22 mouse cellular contexts compared by ENCODE assay signal in genomic region chr10:56547825-56548224, GRCm38 (mm10).
DNase-seq lines count a peak whose midpoint lies in the region; ATAC-seq and TF ChIP-seq lines count a peak whose summit lies in the region.
"Had no signal": no experiment of that assay in that cellular context is flagged by ENCODE, and none has a peak within 500 bp of the region (broad histone marks: within the 10 kb centered on the region; RNA-seq: fewer than 3 reads in every experiment).

No protein-coding gene starts in this region.

- in situ Hi-C loops in CH12.LX (cut with MboI; ENCODE audit: low pct_ligation_motif_present, low pct_unique_long_range_greater_than_20kb, low sequenced_read_pairs): no loop called here

- no peak for TF ChIP-seq POLR2A in CH12.LX (IDR thresholded peaks at IDR 0.05; ENCODE audit: low read depth, low read length)

- H3K9me3 ChIP-seq in CH12.LX (replicated peaks; ENCODE audit: low read length): no peaks in the 10 kb centered on the region
- H3K9me3 ChIP-seq: embryonic facial prominence, embryonic 15.5 days; forebrain, embryonic 10.5 days; forebrain, embryonic 12.5 days; G1E had no signal

- no peak overlapping the region for H3K4me3 ChIP-seq in CH12.LX (replicated peaks in 1 of 3; ENCODE audit: low read depth in 2 of 3, low read length in 2 of 3, poor library complexity in 1 of 3)
- H3K4me3 ChIP-seq: embryonic facial prominence, embryonic 13.5 days; embryonic facial prominence, embryonic 15.5 days; erythroblast, embryonic 14.5 days; forebrain, embryonic 10.5 days; forebrain, embryonic 12.5 days had no signal

- no peaks in the 10 kb centered on the region for H3K79me2 ChIP-seq in CH12.LX (replicated peaks; ENCODE audit: control insufficient read depth, extremely low read depth, insufficient read depth, poor library complexity, severe bottlenecking)

- dilution Hi-C loops in CH12.LX (cut with MboI; ENCODE audit: extremely low pct_ligation_motif_present, extremely low pct_unique_long_range_greater_than_20kb, low sequenced_read_pairs): no loop called here

- H3K36me3 ChIP-seq in CH12.LX (replicated peaks in 1 of 2; ENCODE audit: control insufficient read depth in 1 of 2, insufficient read depth in 1 of 2, low read length in 1 of 2): no peaks in the 10 kb centered on the region
- H3K36me3 ChIP-seq: embryonic facial prominence, embryonic 13.5 days; embryonic facial prominence, embryonic 15.5 days; forebrain, embryonic 10.5 days; forebrain, embryonic 12.5 days; G1E had no signal

- H3K27me3 ChIP-seq in CH12.LX (replicated peaks): no peaks in the 10 kb centered on the region
- H3K27me3 ChIP-seq: embryonic facial prominence, embryonic 13.5 days; embryonic facial prominence, embryonic 15.5 days; forebrain, embryonic 12.5 days; Patski had no signal

- H3K4me2 ChIP-seq in CH12.LX (ENCODE audit: insufficient read depth, low read depth, poor library complexity, severe bottlenecking): no peak overlapping the region
- H3K4me2 ChIP-seq: embryonic facial prominence, embryonic 13.5 days; embryonic facial prominence, embryonic 15.5 days; forebrain, embryonic 12.5 days had no signal

- H3K9ac ChIP-seq in CH12.LX (ENCODE audit: insufficient read depth, low read depth): no peak overlapping the region
- H3K9ac ChIP-seq: embryonic facial prominence, embryonic 13.5 days; embryonic facial prominence, embryonic 15.5 days; forebrain, embryonic 12.5 days had no signal

- TF ChIP-seq EP300 in CH12.LX (IDR thresholded peaks at IDR 0.05; ENCODE audit: low read length): no peak

- no peak overlapping the region for H3K27ac ChIP-seq in CH12.LX (ENCODE audit: insufficient read depth, low read depth)
- H3K27ac ChIP-seq: embryonic facial prominence, embryonic 13.5 days; embryonic facial prominence, embryonic 15.5 days had no signal

- no peaks in the 10 kb centered on the region for H3K4me1 ChIP-seq in CH12.LX (ENCODE audit: control insufficient read depth in 1 of 2, insufficient read depth in 2 of 2)
- H3K4me1 ChIP-seq: embryonic facial prominence, embryonic 13.5 days; embryonic facial prominence, embryonic 15.5 days; forebrain, embryonic 12.5 days had no signal

- DNase-seq in CH12.LX (ENCODE audit: extremely low read depth): peak; percentile 2
- no peak for DNase-seq in frontal cortex, postnatal 10 days (ENCODE audit: low spot score in 2 of 2)
- DNase-seq in lung, postnatal 14 days: no peak
- no peak for DNase-seq in embryo, embryonic 11 days
- DNase-seq: adrenal gland, adult 2 months; adrenal gland, postnatal 10 days; adrenal gland, postnatal 25 days; cerebellum, adult 11 months; cerebellum, adult 18-20 months; cerebellum, adult 8-10 months; cerebellum, adult 9-11 months; cerebellum, postnatal 14 days; cerebellum, postnatal 36 days had no signal

- no peak for TF ChIP-seq CTCF in CH12.LX (conservative IDR thresholded peaks at IDR 0.05 in 1 of 2, IDR thresholded peaks at IDR 0.05 in 1 of 2; ENCODE audit: low read depth in 2 of 2, low read length in 2 of 2)

- TF ChIP-seq RAD21 in CH12.LX (IDR thresholded peaks at IDR 0.05; ENCODE audit: low read depth, low read length): no peak

- ATAC-seq in common myeloid progenitor, adult 5-6 weeks (replicated peaks; ENCODE audit: low read depth, poor library complexity, severe bottlenecking): peak; percentile 93
- peak; percentile 86 to 94 for ATAC-seq in hematopoietic stem cell, adult 5-6 weeks (replicated peaks in 1 of 2; ENCODE audit: insufficient read depth in 1 of 2, low FRiP score in 2 of 2, low TSS enrichment in 1 of 2, low read depth in 1 of 2, poor library complexity in 2 of 2, severe bottlenecking in 2 of 2)
- ATAC-seq: Patski had no signal

TF ChIP-seq in CH12.LX, 34 proteins besides CTCF, POLR2A, EP300 and RAD21:
- TF ChIP-seq ZC3H11A (IDR thresholded peaks at IDR 0.05; ENCODE audit: low read depth, low read length) (no peak), MAZ (IDR thresholded peaks at IDR 0.05; ENCODE audit: low read depth, low read length) (no peak), JUND (conservative IDR thresholded peaks at IDR 0.05; ENCODE audit: low read depth, low read length) (no peak), USF2 (conservative IDR thresholded peaks at IDR 0.05; ENCODE audit: low read depth, low read length) (no peak), MXI1 (IDR thresholded peaks at IDR 0.05; ENCODE audit: low read depth, low read length) (no peak), CHD2 (IDR thresholded peaks at IDR 0.05; ENCODE audit: low read length) (no peak), IRF4 (IDR thresholded peaks at IDR 0.05; ENCODE audit: low read depth, low read length) (no peak)
